Mouse (Mus musculus) gastrocnemius, adult 8-10 months (tissue): ENCODE measurements around the gene Exosc8. TPM values are rescaled to one million over a fixed set of nuclear protein-coding genes. Genes with fewer than 3 reads are reported as not detected.

ENCODE experiments used
- DNase-seq, 2 experiments: peaks; one replicate each; pipeline ENCODE4 v3.0.0; 2022; ENCODE audit warnings: low spot score in 2 of 2
- total RNA-seq, 4 experiments: library from RNA; stranded (reverse); gene quantifications; 2 replicates each; pipeline ENCODE4 v1.2.4; 2022

Exosc8 gene
- total RNA-seq, 4 experiments from 2014 or later = 7.7 to 16.0 (median 10.2) TPM

DNA sequence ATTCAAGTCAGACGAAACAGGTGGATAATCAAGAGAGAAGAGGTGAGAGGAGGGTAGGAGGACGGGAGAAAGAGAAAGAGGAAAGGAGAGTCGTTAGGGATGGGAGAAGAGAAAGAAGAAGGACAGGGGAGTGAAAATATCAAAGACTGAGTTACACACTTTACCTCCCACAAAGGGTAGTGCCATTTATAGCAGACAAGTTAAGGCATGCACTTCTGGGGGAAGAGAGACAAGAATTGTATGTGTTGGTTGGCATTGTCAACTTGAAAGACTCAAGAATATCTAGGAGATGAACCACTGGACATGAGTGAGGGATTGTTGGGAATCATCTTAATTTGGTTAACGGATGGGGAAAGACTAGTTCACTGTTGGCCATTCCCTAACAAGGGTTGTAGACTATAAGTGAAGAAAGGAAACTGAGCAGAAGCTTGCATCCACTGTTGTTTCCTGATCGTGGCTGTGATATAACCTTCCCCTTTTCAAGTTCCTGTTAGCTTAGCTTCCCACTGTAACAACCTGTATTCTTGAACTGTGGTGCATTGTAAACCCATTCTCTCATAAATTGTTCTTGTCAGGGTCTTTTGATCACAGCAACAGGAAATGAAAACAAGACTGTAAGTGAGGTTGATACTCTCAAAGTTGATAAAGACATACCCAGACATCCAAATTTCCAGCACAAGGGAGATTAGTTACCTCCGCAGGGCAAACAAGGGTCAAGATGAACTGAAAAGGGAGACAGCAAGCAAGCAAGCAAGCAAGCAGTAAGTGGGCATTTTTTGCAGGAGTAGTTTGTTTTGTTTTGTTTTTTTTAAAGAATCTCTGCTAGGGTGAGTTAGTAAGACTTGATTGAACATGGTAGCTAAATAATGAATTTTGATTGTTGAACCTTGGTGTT, 53.6 kb downstream of the Exosc8 start:
- DNase-seq = no peak

Other genes with a start within 250 kb of the Exosc8 start
- 10 to 100 TPM in 2 of 4 experiments, 1 to 10 TPM in 2; 9.0 to 13.8 (median 10.8) TPM for gene Supt20, start 42.6 kb downstream of the Exosc8 start, total RNA-seq
- gene Gm21958, start 21.0 kb downstream of the Exosc8 start, total RNA-seq = not detected
- gene Alg5, start 146 bp upstream of the Exosc8 start, total RNA-seq = 1 to 10 TPM; 6.3 to 7.9 (median 7.3) TPM
- under 1 TPM; 0.05 to 0.29 (median 0.11) TPM for gene Smad9, start 20.2 kb upstream of the Exosc8 start, total RNA-seq
- gene Rfxap, start 72.4 kb upstream of the Exosc8 start, total RNA-seq = 10 to 100 TPM; 23.9 to 34.6 (median 29.8) TPM
- gene Sertm1, start 180.5 kb upstream of the Exosc8 start, total RNA-seq = not detected